Mouse (Mus musculus) megakaryocyte, embryonic 14.5 days (primary cell): ENCODE measurements around the gene Pphln1.

Source experiments
- FLI1 ChIP-seq: IDR thresholded peaks from 2 replicates; pipeline ENCODE4 v1.6.1; 2012; ENCODE audit warnings: low read length, inconsistent platforms, mixed read lengths
- GATA1 ChIP-seq: IDR thresholded peaks from 3 replicates; pipeline ENCODE4 v1.6.1; 2012; ENCODE audit warnings: mixed read lengths, low read length, inconsistent platforms, borderline replicate concordance

GRCm38 (mm10) chr15:93402730-93403129 lies 4.6 kb downstream of the Pphln1 start:
- no peak for TF ChIP-seq GATA1
- TF ChIP-seq FLI1: no peak
